Mouse (Mus musculus) liver (tissue): Measurements from ENCODE around the gene Acot4.
"Not testable (repeated sequence)": the region's sequence is repeated elsewhere in the genome, so short reads cannot be mapped to it uniquely, and the experiment has no call there.

Experiments
- DNase-seq: peaks from one replicate; pipeline ENCODE4 v3.0.0-alpha.2; 2020; ENCODE audit warnings: mixed read lengths

Acot4 gene

GRCm38 (mm10) chr12:84038241-84038640 lies at the start of gene Acot4:
Gene Acot4 (plus strand): TSS chr12:84038379.
- peak; percentile 40 for DNase-seq

- no peak for DNase-seq
These were observed 49.7 kb upstream of the Acot4 start for GRCm38 (mm10) chr12:83988483-83988882.

GRCm38 (mm10) chr12:83989378-83989777 lies 48.8 kb upstream of the Acot4 start:
- no peak for DNase-seq

GRCm38 (mm10) chr12:83997221-83997620 lies 41.0 kb upstream of the Acot4 start:
- DNase-seq = no peak

GRCm38 (mm10) chr12:83998341-83999107 lies 39.7 kb upstream of the Acot4 start:
- no peak for DNase-seq

- DNase-seq = peak; percentile 56
These were observed 38.9 kb upstream of the Acot4 start for GRCm38 (mm10) chr12:83999237-83999636.

- DNase-seq = no peak
These were observed 37.8 kb upstream of the Acot4 start for GRCm38 (mm10) chr12:84000418-84000817.

GRCm38 (mm10) chr12:84003866-84004265 lies 34.3 kb upstream of the Acot4 start:
- no peak for DNase-seq

GRCm38 (mm10) chr12:84008251-84008650 lies 29.9 kb upstream of the Acot4 start:
- no peak for DNase-seq

GRCm38 (mm10) chr12:84008729-84009128 lies 29.4 kb upstream of the Acot4 start:
- DNase-seq = no peak

- peak; percentile 53 for DNase-seq
These were observed 28.8 kb upstream of the Acot4 start, which contains the start of gene Acot1 for GRCm38 (mm10) chr12:84009171-84009965. Gene Acot1 (plus strand): TSS chr12:84009490.

- no peak for DNase-seq
These were observed 28.0 kb upstream of the Acot4 start for GRCm38 (mm10) chr12:84010201-84010600.

- peak; percentile 16 for DNase-seq
These were observed 26.7 kb upstream of the Acot4 start for GRCm38 (mm10) chr12:84011251-84012040.

GRCm38 (mm10) chr12:84013130-84013529 lies 25.0 kb upstream of the Acot4 start:
- DNase-seq = no peak

- DNase-seq = no peak
These were observed 24.5 kb upstream of the Acot4 start for GRCm38 (mm10) chr12:84013701-84014100.

- peak; percentile 55 for DNase-seq
These were observed 17.7 kb upstream of the Acot4 start for GRCm38 (mm10) chr12:84020528-84020927.

GRCm38 (mm10) chr12:84022266-84022665 lies 15.9 kb upstream of the Acot4 start:
- DNase-seq = not testable (repeated sequence)

- peak; percentile 17 for DNase-seq
These were observed 15.0 kb upstream of the Acot4 start for GRCm38 (mm10) chr12:84023052-84023745.

- no peak for DNase-seq
These were observed 12.3 kb upstream of the Acot4 start for GRCm38 (mm10) chr12:84025888-84026287.

GRCm38 (mm10) chr12:84028328-84028727 lies 9.9 kb upstream of the Acot4 start:
- DNase-seq = not testable (repeated sequence)

- not testable (repeated sequence) for DNase-seq
These were observed 9.1 kb upstream of the Acot4 start for GRCm38 (mm10) chr12:84029043-84029442.

- peak; percentile 69 for DNase-seq
These were observed 7.4 kb upstream of the Acot4 start for GRCm38 (mm10) chr12:84030659-84031332.
